Mouse (Mus musculus) lung, adult 2 months (tissue): ENCODE measurements around the gene St6galnac6.

ENCODE experiments used
- CTCF ChIP-seq: fragments of 200-500 bp; IDR thresholded peaks from 2 replicates; pipeline ENCODE4 v1.5.1; 2011; ENCODE audit warnings: mild to moderate bottlenecking, low read length, control low read depth; ENCODE audit not compliant: insufficient read depth
- POLR2A ChIP-seq: fragments of 200-500 bp; IDR thresholded peaks from 2 replicates; pipeline ENCODE4 v1.6.1; 2011; ENCODE audit warnings: low read depth, mild to moderate bottlenecking, control low read depth, low read length, borderline replicate concordance; ENCODE audit errors: extremely low read depth

GRCm38 (mm10) chr2:32667775-32668174, 68.3 kb downstream of the St6galnac6 start:
- TF ChIP-seq CTCF (no peak), POLR2A (no peak)
